Mouse (Mus musculus) thymus, postnatal 10 days (tissue): ENCODE measurements around the gene Fgfr2.

Experiments
- DNase-seq, 2 experiments: peaks; one replicate each; pipeline ENCODE4 v3.0.0; 2021; ENCODE audit warnings: low spot score in 2 of 2

Fgfr2 gene

DNA sequence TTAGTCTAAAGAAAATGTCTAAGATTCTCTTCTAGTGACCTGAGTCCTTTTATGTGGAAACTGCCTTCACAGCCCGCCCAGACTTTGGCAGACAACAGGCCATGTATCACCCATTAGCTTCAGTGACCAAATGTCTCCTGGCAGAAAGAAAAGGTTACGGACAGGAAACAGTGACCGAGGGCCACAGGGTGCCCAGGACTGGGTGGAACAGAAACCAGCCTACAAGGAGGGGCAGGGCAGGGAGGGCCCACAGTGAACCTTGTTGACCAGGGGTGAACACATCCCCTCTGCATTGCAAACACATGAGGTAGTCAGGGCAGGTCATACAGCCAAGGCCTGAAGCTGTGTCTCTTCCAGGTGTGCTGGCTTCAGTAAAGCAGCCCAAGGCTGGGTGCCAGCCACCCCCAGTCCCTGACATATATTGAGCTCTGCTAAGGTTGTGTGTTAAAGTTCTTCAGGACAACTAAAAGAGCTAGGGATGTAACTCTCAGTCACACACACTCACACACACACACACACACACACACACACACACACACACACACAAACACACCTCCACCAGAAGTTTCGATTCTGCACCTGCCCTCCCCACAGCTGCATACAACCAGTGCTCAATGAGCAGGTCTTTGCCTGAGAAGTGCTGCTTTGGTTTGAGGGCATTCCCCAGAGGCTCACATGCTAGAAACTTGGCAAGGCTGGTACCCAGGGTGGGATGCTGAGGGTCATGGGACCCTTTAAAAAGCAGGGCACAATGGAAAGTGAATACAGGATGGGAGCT is 855.2 kb downstream of the Fgfr2 start:
- no peak for DNase-seq

DNA sequence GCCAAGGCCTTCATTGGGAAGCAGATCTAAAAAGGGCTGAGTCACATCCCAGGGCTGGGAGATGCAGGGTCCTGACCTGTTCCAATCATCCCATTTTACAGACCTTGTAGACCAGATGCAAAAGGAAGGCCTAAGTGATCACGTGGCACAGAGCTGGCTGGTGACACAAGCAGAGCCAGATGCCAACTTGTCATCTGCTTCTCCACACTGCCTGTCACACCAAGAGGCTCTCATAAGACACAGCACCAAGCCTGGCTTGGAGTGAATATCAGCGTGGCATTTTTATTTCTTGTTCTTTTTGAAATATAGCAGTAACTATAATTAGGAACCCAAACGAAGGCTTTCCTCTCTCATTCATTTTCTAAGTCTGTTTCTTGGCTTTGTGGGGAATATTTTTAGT is 858.4 kb downstream of the Fgfr2 start:
- DNase-seq: no peak

DNA sequence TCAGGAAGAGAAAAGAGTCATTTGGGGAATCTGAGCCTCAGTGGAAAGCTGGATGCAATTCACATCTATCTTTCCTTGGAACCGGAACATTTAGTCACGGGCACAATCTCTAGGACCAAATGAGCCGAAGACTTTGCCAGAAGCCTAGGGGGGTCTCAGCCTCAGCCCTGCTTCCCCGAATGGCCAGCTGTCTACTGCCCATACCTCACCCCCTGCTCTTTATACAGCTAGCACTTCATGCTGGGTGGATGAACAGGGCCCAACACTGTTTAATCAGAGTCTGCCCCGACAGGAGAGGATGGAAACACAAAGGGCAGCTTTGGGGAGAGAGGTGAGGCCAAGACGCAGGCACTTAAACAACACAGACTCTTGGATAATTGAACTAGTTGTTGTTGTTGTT is 860.0 kb downstream of the Fgfr2 start:
- no peak for DNase-seq

DNA sequence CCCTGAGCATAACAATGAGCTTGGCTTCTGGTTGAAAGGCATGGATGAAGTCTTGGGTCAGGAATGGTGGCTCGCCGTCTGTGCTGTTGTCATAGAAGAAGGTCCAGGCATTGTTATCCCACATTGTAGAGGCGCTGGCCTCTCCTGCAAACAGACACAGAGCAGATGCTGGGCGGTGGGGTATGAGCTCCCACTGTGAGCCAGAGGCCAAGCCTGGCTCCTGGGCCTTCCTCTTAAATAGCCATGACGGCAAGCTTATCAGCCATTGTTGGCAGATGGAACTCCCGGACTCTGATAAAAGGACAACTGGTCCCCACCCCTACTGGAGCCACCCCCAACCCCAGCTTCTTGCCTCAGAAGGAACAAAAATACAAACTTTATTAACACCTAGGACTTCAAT is 860.5 kb downstream of the Fgfr2 start:
- no peak for DNase-seq

DNA sequence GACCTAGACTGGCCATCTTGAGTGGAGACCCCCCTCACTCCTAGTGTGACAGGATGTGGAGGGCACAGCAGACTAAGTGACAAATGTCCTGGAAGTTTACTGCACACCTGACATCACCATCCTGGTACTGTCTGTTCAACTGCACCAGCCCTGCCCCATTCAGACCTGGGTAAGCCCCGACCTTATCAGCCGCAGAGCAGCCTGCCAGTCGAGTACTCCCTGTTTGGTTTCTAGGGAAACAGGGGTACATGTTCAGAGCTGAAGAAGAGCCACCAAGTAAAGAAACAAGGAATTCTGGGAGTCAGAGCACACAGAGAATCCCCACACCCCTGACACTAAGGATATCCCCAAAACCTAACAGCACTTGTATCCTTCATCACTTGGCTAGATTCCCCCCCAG is 861.3 kb downstream of the Fgfr2 start:
- DNase-seq: no peak

DNA sequence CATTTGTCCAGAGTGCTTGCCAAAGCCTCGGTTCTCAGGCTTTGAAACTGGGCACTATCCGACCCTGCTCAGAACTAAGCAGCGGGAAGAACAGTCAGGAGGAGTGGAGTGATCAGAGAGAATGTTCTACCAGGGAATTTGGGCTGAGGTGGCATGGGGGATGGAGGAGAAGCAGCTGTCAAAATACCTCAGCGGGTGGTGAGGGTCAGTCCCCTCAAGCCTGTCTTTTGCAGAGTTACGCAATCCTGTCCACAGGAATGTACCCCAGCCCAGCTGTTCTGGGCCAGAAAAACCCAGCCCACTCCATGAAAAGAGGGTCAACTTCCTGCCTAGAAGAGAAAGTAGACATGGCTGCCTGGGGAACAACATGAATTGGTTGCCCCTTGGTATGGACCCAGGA is 862.5 kb downstream of the Fgfr2 start:
- DNase-seq: no peak

DNA sequence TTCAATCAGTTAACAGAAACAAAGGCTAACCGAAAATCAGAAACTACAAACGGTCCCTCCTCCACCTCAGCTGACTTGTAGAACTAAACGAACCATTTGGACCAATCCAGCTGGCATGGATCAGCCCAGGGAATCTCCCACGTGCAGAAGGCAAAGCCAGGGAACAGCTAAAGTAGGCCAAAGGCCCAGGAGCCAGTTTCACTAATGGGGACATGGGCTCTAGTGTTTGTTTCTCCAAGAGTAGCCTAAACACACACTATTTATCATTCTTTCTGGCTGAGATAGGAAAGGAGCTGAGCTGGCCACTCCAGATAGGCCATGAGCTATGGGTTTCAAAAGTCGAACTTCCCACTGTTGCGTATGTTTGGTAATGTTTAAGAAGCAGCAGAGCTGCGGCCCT is 864.3 kb downstream of the Fgfr2 start:
- DNase-seq: no peak

DNA sequence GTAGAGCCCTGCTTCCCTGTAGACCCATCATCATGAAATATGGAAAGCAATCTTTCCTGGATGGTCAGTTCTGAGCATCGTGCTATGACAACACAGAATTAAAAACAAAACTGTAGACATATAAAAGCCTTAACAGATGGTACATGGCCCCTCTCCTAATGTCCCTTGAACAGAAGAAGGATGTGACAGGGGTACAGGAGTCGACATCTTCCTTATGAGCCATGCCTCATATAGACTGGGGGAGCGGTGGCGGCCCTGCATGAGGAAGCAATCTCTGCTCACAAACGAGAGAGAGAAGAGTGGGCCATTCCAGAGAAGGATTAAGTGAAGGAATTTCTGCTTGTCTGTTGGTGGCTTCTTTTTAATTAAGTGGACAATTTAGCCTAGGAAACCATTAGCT is 864.9 kb downstream of the Fgfr2 start:
- no peak for DNase-seq

DNA sequence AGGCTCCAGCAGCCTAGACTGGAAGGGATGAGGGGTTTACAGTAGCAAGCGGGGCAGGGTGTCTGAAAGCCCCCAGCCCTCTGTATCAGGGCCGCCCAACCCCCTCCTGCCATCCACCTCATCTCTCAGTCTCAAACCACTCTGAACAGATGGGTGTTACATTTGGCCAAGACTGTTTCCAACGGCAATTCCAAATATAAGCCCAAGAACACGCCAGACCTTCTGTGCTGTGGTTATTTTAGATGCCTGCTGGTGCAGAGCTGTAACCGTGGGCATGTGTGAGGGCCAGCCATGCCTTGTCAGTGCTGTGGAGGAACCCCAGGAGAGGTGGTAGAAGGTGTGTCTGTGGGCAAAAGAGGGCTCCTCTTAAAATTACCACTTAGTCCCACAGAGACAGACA is 869.6 kb downstream of the Fgfr2 start:
- DNase-seq: no peak

DNA sequence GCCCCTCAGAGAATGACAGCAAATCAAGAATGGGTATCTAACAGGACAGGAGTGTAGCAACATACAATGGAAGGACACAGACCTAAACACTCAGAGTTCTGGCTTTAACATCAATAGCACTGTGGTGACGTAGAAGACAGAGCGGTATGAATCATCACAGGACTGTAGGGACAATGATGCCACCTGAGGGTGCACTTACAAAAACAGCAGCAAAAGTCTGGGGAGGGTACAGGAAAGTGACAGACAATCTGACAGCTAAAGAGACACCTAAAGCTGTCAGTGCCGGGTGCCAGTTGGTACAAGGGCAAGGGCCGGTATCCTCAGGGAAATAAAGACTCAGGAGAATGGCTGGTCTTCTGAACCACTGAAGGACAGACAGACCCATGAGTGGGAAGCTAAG is 870.1 kb downstream of the Fgfr2 start:
- no peak for DNase-seq

DNA sequence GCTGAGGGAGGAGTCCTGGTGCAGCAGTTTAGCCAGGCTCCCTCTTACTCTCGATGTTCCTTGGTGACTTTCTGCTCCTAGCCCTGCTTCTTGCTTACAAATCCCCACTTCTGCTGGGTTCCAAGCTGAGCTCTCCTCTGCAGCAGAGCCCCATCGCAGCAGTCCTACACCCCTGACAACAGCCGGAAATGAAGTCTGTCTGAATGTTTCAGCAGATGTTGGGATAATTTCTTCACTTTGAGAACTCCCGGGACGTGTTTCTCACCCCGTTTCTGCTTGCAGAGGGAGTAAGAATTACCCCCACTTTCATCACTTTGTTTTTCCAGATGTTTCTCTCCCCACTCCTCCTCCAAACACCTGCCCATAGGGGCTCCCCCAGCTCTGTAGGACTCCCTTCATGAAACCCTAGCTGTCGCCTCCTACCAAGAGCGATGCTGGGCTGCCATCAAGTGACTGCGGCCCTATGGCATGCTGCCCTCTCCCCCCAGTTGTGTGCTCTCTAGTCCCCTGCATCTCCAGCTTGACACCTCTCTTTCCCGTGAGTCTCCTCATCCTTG is 873.5 kb downstream of the Fgfr2 start:
- no peak for DNase-seq

DNA sequence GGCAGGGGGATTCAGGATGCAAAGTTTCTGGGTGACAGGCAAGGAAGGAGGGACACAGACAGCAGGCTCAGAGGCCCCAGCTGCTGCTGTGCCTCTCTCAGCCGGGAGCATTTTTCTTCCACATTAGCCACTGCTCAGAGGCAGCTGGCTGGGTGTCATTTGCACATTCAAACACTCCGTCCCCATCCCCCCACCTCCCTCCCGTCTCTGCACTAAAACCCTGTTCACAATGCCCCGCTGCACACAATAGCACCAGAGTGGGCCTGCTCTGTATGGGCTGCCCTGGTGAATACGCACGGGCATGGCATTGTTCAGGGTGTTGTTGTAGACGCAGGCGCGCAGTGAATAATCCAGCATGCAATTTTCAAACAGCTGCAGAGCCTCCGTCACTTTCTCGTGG is 875.6 kb downstream of the Fgfr2 start:
- DNase-seq: no peak

DNA sequence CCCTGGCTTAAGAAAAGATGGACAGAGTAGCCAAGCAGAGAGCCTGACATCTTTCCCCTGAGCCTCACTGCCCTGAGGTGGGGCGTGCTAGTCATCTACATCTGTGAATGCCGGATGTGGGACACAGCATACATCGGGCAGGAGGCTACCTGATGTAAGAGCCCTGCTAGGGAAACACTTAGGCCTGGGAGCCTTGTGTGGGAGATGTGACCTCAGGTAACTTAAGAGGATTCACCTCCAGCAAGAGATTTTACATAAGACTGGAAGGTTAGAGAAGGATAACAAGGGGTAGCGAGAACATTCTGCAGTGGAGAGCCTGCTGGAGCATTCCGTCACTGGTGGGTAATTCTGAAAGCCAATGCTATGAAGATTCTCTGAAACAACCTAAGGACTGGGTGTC is 876.1 kb downstream of the Fgfr2 start:
- DNase-seq: no peak

DNA sequence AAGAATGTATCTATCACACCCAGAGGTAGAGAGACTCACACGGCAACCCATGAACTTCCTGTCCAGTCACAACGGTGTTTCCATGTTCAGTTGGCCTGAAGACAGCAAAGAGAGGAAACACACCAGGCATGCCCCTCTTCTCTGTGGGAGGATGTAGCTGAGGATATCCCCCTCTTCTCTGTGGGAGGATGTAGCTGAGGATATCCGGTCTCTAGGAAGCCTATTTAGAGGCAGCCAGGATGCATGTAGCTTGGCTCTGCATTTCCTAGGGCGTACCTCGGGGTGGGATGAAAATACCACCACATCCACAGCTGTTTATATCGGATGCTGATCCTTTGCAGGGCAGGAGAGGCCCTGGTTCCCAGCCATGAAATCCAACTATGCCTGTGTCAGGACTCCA is 877.4 kb downstream of the Fgfr2 start:
- DNase-seq: no peak

DNA sequence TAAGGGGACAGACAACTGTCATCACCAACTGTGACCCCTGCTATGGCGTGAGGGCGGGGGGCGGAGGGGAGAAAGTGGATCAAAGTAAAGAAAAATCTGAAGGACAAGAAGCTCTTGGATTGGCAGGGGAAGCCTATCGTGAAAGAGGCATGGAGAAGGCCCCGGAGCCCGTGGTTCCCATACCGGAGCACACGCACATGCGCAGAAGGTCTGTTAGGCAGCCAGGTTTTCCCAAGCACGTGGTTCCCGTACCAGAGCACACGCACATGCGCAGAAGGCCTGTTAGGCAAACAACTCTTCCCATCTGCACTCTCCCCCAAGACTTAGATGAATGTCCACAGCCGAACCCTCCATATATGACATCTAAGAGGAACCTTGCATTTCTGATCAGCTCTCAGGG is 878.5 kb downstream of the Fgfr2 start:
- no peak for DNase-seq

DNA sequence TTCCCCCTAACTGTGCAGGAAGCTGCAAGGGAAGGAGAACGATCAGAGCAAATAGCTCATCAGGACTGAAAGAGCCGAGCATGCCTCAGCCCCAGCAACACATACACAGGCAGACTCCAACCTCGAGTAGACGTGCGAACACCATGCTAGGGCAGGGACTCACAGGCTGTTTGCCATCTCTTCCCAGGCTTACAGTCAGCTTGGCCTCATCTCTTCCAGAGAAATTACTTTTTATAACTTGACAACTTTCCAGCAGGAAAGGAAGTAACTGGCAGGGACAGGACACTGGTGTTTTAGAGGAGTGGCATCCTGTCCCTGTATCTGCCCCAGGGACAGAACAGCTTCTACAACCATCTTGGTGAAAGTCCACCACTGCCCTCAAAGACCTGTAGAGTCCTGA is 879.9 kb downstream of the Fgfr2 start:
- no peak for DNase-seq

DNA sequence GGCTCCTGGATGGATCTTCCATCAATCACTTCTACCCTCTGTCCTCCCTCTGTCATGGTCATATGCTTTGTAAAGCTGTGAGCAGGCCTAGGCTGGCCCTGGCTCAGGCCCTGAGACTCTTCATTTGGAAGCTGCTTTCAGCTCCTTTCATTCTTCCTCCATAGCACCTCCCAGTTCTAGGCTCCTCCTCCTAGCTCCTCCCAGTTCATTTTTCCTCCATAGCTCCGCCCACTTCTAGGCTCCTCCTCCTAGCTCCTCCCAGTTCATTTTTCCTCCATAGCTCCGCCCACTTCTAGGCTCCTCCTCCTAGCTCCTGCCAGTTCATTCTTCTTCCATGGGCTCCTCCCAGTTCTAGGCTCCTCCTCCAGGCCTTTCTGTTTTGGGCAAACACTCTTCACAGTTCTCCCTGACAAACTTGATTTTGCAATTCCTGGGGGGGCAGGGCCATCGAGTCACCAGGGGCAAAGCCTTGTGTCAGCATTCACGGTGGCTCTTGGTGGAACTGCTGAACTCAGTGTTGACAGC is 880.5 kb downstream of the Fgfr2 start:
- DNase-seq: no peak

DNA sequence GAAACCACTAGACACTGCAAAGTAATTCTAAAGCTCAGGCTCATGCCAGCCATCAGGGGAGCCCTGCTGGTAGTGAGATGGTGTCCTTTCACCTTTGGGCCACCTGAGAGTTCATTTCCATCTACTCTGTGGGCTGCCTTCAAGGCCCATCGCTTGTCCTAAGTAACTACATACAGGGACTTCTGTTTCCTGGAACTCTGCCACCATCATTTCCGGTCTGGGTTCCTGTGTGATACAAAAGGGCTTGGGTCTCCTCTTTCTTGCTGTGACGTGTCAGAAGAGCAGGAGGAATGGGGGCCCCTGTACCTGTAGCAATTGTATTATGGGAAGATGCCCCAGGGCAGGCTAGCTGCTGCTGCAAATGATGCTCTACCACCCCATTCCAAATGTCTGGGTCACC is 884.2 kb downstream of the Fgfr2 start:
- no peak for DNase-seq

DNA sequence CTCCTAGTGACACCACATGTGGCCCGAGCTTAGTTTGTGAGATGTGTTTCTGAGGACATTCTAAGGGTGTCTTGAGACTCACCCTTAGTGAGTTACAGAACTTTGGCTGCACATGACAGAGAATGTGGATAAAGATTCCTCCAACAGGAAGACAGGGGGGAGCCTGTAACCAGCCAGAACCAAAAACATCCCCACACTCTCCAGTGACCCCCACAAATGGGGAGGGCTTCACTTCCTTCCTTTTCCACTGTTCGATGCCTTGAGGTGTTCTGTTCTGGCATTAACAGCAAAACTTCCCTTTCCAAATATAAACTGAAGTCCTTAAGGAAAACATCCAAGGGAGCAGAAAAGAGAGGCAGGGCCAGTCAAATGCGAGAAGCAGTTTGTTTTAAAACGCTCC is 886.0 kb downstream of the Fgfr2 start:
- no peak for DNase-seq

DNA sequence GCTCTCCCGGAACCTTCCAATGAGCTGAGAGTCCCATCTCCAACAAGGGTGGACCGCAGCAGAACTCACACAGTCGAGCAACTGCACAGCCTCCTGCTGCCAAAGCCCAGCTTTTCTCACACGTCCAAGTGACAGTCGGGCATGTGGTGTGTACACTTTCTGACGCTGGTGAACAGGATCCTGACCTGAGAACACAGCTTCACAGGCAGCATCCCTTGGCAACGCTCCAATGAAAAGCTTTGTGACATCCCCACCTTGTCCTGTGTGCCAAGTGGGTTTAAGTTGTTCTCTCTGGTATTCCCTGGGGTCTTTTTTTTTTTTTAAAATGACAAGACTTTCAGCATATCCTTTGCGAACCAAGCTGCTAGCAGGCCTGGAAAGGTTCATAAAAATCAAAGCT is 886.4 kb downstream of the Fgfr2 start:
- DNase-seq: no peak

DNA sequence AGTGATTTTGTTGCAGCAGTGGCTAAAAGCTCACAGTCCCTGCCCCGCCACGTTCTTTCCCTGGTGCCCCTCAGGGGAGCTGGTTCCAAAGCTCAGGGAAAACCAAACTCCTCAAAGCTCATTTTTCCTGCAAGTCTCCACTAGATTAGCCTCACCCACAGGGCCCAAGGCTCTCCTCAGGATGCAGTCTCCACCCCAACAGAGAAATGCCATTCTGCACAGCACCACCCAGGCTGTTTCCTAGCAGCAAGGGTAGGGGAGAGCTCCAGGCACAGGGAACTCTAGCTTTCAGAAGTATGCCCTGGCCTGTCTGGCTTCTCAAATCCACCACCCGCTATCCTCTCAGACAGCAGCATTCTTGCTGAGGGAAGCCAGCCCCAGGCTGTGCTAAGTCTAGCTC is 888.9 kb downstream of the Fgfr2 start:
- DNase-seq: no peak

DNA sequence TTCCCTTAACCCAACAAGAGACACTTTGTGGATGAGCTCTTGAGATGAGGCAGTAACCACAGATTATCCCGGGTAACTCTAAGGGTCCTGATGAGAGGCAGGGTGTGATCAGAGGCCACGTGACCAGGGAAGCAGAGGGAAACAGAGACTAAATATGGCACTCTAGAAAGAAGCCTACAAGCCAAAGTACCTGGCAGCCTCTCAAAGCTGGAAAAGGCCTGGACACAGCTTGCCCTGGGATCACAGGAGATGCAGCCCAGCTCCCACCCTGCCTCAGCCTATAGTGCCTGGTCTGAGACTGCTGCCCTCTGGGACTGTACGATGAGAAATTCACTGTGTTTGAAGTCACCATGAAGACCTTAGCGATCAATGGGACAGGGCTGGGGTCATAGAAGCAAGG is 889.4 kb downstream of the Fgfr2 start:
- no peak for DNase-seq

DNA sequence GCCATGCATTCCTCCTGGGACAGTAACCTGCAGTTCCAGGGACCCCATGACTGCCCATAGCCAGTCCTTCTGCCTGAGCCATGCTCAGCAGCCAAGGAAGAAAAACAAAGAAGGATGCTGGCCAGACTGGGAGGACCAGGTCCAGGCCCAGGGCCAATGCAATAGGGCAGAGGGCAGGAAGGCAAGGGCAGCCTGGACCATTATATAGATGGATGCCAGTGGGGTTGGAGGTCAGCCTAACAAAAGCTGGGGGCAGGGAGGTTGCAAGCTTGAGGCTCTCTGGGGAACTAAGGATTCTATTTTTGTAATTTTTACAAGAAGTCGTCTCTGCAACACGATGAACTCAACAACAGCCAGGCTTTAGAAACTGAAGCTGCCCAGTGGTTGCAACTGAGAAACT is 890.2 kb downstream of the Fgfr2 start:
- no peak for DNase-seq

DNA sequence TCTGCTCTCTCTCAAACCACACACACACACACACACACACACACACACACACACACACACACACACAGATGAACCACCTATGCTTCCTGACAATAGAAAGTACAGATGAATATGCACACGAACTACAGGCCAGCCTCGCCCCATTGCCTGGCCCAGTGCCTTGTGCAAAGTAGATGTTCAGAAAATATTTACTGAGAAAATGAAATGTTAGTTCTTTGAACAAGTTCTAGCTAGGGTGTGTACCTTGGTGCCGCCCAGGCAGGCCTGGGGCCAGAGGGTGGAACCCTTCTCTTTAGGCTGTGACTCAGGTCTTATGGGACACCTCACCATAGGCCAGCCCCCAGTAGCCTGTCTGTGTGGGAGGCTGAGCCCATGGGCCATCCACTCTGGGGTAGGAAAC is 891.7 kb downstream of the Fgfr2 start:
- no peak for DNase-seq
